Mouse (Mus musculus) MEL (cell line): ENCODE measurements around the gene Olfr745. TPM values are rescaled to one million over a fixed set of nuclear protein-coding genes. Genes with fewer than 3 reads are reported as not detected.

Experiments
- DNase-seq: peaks from one replicate; pipeline ENCODE4 v3.0.0; 2011; ENCODE audit warnings: low read depth, low spot score
- H3K27ac ChIP-seq: 2 replicates; pipeline ENCODE4 v1.5.1; 2012; ENCODE audit warnings: low read depth, mild to moderate bottlenecking, control low read depth, low read length, moderate library complexity; ENCODE audit not compliant: control insufficient read depth
- H3K27me3 ChIP-seq, 2 experiments: fragments of 150-350 bp in 1 of 2; sonication (generic) in 1 of 2; 2 replicates each; pipeline ENCODE4 v1.6.1; 2012; ENCODE audit warnings: low read length in 2 of 2, mild to moderate bottlenecking in 2 of 2, improper control_type of control experiment in 1 of 2, moderate library complexity in 1 of 2; ENCODE audit not compliant: insufficient read depth in 2 of 2, control insufficient read depth in 1 of 2
- H3K36me3 ChIP-seq, 2 experiments: 2 replicates each; pipeline ENCODE4 v1.6.1; 2012 to 2014; ENCODE audit warnings: low read length in 2 of 2, improper control_type of control experiment in 1 of 2, inconsistent platforms in 1 of 2, mild to moderate bottlenecking in 1 of 2; ENCODE audit not compliant: insufficient read depth in 2 of 2, control insufficient read depth in 1 of 2
- H3K4me1 ChIP-seq, 2 experiments: fragments of 150-350 bp in 1 of 2; sonication (generic) in 1 of 2; 2 replicates each; pipeline ENCODE4 v1.6.1; 2012; ENCODE audit warnings: low read length in 2 of 2, improper control_type of control experiment in 1 of 2, mild to moderate bottlenecking in 1 of 2; ENCODE audit not compliant: insufficient read depth in 2 of 2, control insufficient read depth in 1 of 2
- H3K4me3 ChIP-seq, 2 experiments: fragments of 150-350 bp in 1 of 2; sonication (generic) in 1 of 2; 2 replicates each; pipeline ENCODE4 v1.5.1; 2012; ENCODE audit warnings: low read depth in 2 of 2, low read length in 2 of 2, mild to moderate bottlenecking in 2 of 2, moderate library complexity in 2 of 2, control low read depth in 1 of 2, improper control_type of control experiment in 1 of 2; ENCODE audit not compliant: control insufficient read depth in 1 of 2, insufficient read depth in 1 of 2
- H3K79me2 ChIP-seq: 2 replicates; pipeline ENCODE4 v1.6.1; 2012; ENCODE audit warnings: mild to moderate bottlenecking, low read length, moderate library complexity; ENCODE audit not compliant: control insufficient read depth, poor library complexity, insufficient read depth
- H3K9ac ChIP-seq: 2 replicates; pipeline ENCODE4 v1.6.1; 2012; ENCODE audit warnings: low read depth, mild to moderate bottlenecking, control low read depth, low read length, moderate library complexity; ENCODE audit not compliant: control insufficient read depth, poor library complexity, severe bottlenecking
- H3K9me3 ChIP-seq: fragments of 150-350 bp; sonication (generic); replicated peaks from 2 replicates; pipeline ENCODE4 v1.6.1; 2012; ENCODE audit warnings: mild to moderate bottlenecking, low read length, improper control_type of control experiment, moderate library complexity; ENCODE audit not compliant: insufficient read depth
- BHLHE40 ChIP-seq: IDR thresholded peaks from 2 replicates; pipeline ENCODE4 v1.6.1; 2012; ENCODE audit warnings: low read depth, mild to moderate bottlenecking, inconsistent platforms, low read length, improper control_type of control experiment, borderline replicate concordance
- CHD1 ChIP-seq: IDR thresholded peaks from 2 replicates; pipeline ENCODE4 v1.6.1; 2012; ENCODE audit warnings: low read depth, mild to moderate bottlenecking, inconsistent platforms, low read length, improper control_type of control experiment
- CHD2 ChIP-seq: IDR thresholded peaks from 2 replicates; pipeline ENCODE4 v1.6.1; 2011; ENCODE audit warnings: low read length, improper control_type of control experiment
- CTCF ChIP-seq, 3 experiments: IDR thresholded peaks in 2 of 3; conservative IDR thresholded peaks in 1 of 3; 2 replicates each; pipeline ENCODE4 v1.5.1; 2011 to 2012; ENCODE audit warnings: low read length in 3 of 3, low read depth in 2 of 3, mild to moderate bottlenecking in 2 of 3, improper control_type of control experiment in 1 of 3, inconsistent platforms in 1 of 3, mixed read lengths in 1 of 3, moderate library complexity in 1 of 3; ENCODE audit not compliant: control insufficient read depth in 1 of 3, insufficient read depth in 1 of 3, poor library complexity in 1 of 3, severe bottlenecking in 1 of 3
- E2F4 ChIP-seq: IDR thresholded peaks from 2 replicates; pipeline ENCODE4 v1.6.1; 2011; ENCODE audit warnings: low read depth, low read length, improper control_type of control experiment, borderline replicate concordance
- EP300 ChIP-seq, 2 experiments: IDR thresholded peaks; 2 replicates each; pipeline ENCODE4 v1.6.1; 2011; ENCODE audit warnings: improper control_type of control experiment in 2 of 2, low read length in 2 of 2, low read depth in 1 of 2, mild to moderate bottlenecking in 1 of 2
- GABPA ChIP-seq: IDR thresholded peaks from 2 replicates; pipeline ENCODE4 v1.6.1; 2012; ENCODE audit warnings: low read depth, mild to moderate bottlenecking, inconsistent platforms, low read length, improper control_type of control experiment, moderate library complexity
- KAT2A ChIP-seq: conservative IDR thresholded peaks from 2 replicates; pipeline ENCODE4 v1.6.1; 2012; ENCODE audit warnings: low read depth, low read length, improper control_type of control experiment, inconsistent platforms
- MAFK ChIP-seq: IDR thresholded peaks from 2 replicates; pipeline ENCODE4 v1.6.1; 2011; ENCODE audit warnings: low read depth, mild to moderate bottlenecking, low read length, improper control_type of control experiment, borderline replicate concordance
- MAZ ChIP-seq: IDR thresholded peaks from 2 replicates; pipeline ENCODE4 v1.6.1; 2012; ENCODE audit warnings: low read depth, mild to moderate bottlenecking, inconsistent platforms, low read length, improper control_type of control experiment
- MXI1 ChIP-seq: IDR thresholded peaks from 2 replicates; pipeline ENCODE4 v1.6.1; 2011; ENCODE audit warnings: mild to moderate bottlenecking, low read depth, low read length, improper control_type of control experiment
- MYB ChIP-seq: IDR thresholded peaks from 2 replicates; pipeline ENCODE4 v1.6.1; 2011; ENCODE audit warnings: mild to moderate bottlenecking, low read depth, low read length, improper control_type of control experiment
- MYC ChIP-seq: IDR thresholded peaks from 2 replicates; pipeline ENCODE4 v1.6.1; 2011; ENCODE audit warnings: low read depth, mild to moderate bottlenecking, low read length, improper control_type of control experiment, moderate library complexity
- NELFE ChIP-seq: IDR thresholded peaks from 2 replicates; pipeline ENCODE4 v1.6.1; 2011; ENCODE audit warnings: low read depth, low read length, improper control_type of control experiment
- NRF1 ChIP-seq: IDR thresholded peaks from 2 replicates; pipeline ENCODE4 v1.6.1; 2014; ENCODE audit warnings: low read depth, mild to moderate bottlenecking, inconsistent platforms, low read length, improper control_type of control experiment, moderate library complexity; ENCODE audit not compliant: poor library complexity, insufficient read depth, severe bottlenecking
- POLR2A ChIP-seq, 2 experiments: IDR thresholded peaks; 2 replicates each; pipeline ENCODE4 v1.6.1; 2011 to 2012; ENCODE audit warnings: low read length in 2 of 2, mild to moderate bottlenecking in 2 of 2, control low read depth in 1 of 2, improper control_type of control experiment in 1 of 2, low read depth in 1 of 2, moderate library complexity in 1 of 2; ENCODE audit not compliant: control insufficient read depth in 1 of 2, insufficient read depth in 1 of 2, poor library complexity in 1 of 2
- POLR2AphosphoS5 ChIP-seq: IDR thresholded peaks from 2 replicates; pipeline ENCODE4 v1.6.1; 2012; ENCODE audit warnings: low read depth, borderline replicate concordance, mild to moderate bottlenecking, inconsistent platforms, low read length, moderate library complexity, mixed read lengths
- RAD21 ChIP-seq: IDR thresholded peaks from 2 replicates; pipeline ENCODE4 v1.6.1; 2011; ENCODE audit warnings: mild to moderate bottlenecking, low read depth, low read length, improper control_type of control experiment
- RCOR1 ChIP-seq: IDR thresholded peaks from 2 replicates; pipeline ENCODE4 v1.6.1; 2012; ENCODE audit warnings: low read depth, mild to moderate bottlenecking, inconsistent platforms, low read length, improper control_type of control experiment
- SIN3A ChIP-seq: IDR thresholded peaks from 2 replicates; pipeline ENCODE4 v1.6.1; 2012; ENCODE audit warnings: low read length, improper control_type of control experiment, inconsistent platforms
- SMC3 ChIP-seq: IDR thresholded peaks from 2 replicates; pipeline ENCODE4 v1.6.1; 2011; ENCODE audit warnings: low read depth, low read length, improper control_type of control experiment
- TCF12 ChIP-seq: IDR thresholded peaks from 2 replicates; pipeline ENCODE4 v1.6.1; 2014; ENCODE audit warnings: low read depth, mild to moderate bottlenecking, inconsistent platforms, low read length, improper control_type of control experiment, moderate library complexity
- UBTF ChIP-seq: IDR thresholded peaks from 2 replicates; pipeline ENCODE4 v1.6.1; 2012; ENCODE audit warnings: low read depth, mild to moderate bottlenecking, inconsistent platforms, low read length, improper control_type of control experiment, moderate library complexity, borderline replicate concordance; ENCODE audit not compliant: insufficient read depth
- USF1 ChIP-seq: IDR thresholded peaks from 2 replicates; pipeline ENCODE4 v1.6.1; 2014; ENCODE audit warnings: low read depth, mild to moderate bottlenecking, inconsistent platforms, low read length, improper control_type of control experiment, moderate library complexity
- USF2 ChIP-seq, 2 experiments: IDR thresholded peaks; 2 replicates each; pipeline ENCODE4 v1.6.1; 2011 to 2012; ENCODE audit warnings: improper control_type of control experiment in 2 of 2, low read length in 2 of 2, borderline replicate concordance in 1 of 2, inconsistent platforms in 1 of 2, low read depth in 1 of 2, mild to moderate bottlenecking in 1 of 2; ENCODE audit not compliant: insufficient read depth in 1 of 2
- ZC3H11A ChIP-seq: IDR thresholded peaks from 2 replicates; pipeline ENCODE4 v1.6.1; 2012; ENCODE audit warnings: low read depth, mild to moderate bottlenecking, inconsistent platforms, low read length, improper control_type of control experiment
- polyA plus RNA-seq, 2 experiments: library from polyadenylated mRNA; stranded (reverse) in 1 of 2; unstranded in 1 of 2; fragments of >175 nt in 1 of 2; fragments of >200 nt in 1 of 2; gene quantifications; 2 replicates each; pipeline versions ENCODE4 v1.2.1 to v1.2.4; 2012; ENCODE audit warnings: low replicate concordance in 2 of 2, low read depth in 1 of 2; ENCODE audit not compliant: insufficient read length in 2 of 2, insufficient read depth in 1 of 2, missing spikeins in 1 of 2
- total RNA-seq: library from RNA; depleted of rRNA; stranded (reverse); fragments of 300-350 nt; gene quantifications from 2 replicates; pipeline ENCODE4 v1.2.3, GENCODE M21; 2012; rRNA removed

Gene Olfr745
- total RNA-seq (not detected in 2 replicates), polyA plus RNA-seq (not detected)

- H3K9ac ChIP-seq = no peak within 1 kb of the TSS
- TF ChIP-seq USF1 = no peak
- TF ChIP-seq MYB = no peak
- TF ChIP-seq RCOR1 = no peak
- no peak for TF ChIP-seq TCF12
- TF ChIP-seq POLR2AphosphoS5 = no peak
- TF ChIP-seq KAT2A = no peak
- TF ChIP-seq NELFE = no peak
- no peak for TF ChIP-seq POLR2A (IDR thresholded peaks at IDR 0.05; ENCODE audit: control insufficient read depth in 1 of 2, insufficient read depth in 1 of 2, low read depth in 1 of 2, low read length in 2 of 2, poor library complexity in 1 of 2)
- TF ChIP-seq CHD1 = no peak
- no peak for TF ChIP-seq EP300 (IDR thresholded peaks at IDR 0.05; ENCODE audit: low read depth in 1 of 2, low read length in 2 of 2)
- no peak for TF ChIP-seq CHD2
- TF ChIP-seq NRF1 = no peak
- no peak for TF ChIP-seq MAZ
- no peak for TF ChIP-seq MXI1
- no peak for TF ChIP-seq E2F4
- no peak for TF ChIP-seq UBTF
- TF ChIP-seq, all 39 proteins: peak for 0
- Histone ChIP-seq H3K4me3 (no peak within 1 kb of the TSS), H3K27ac (no peak within 1 kb of the TSS), H3K4me1 (no peaks in the 10 kb centered on the region), H3K79me2 (no peaks in the 10 kb centered on the region), H3K36me3 (no peaks in the 10 kb centered on the region), H3K9me3 (no peaks in the 10 kb centered on the region), H3K27me3 (no peaks in the 10 kb centered on the region)
- no peak for DNase-seq
Measured at GRCm38 (mm10) chr14:50639088-50639487, at the start of gene Olfr745. TSS of gene Olfr745 (plus strand) at chr14:50639388.

GRCm38 (mm10) chr14:50614579-50614978 is 24.6 kb upstream of the Olfr745 start, which contains the start of gene Olfr744:
TSS of gene Olfr744 (plus strand) at chr14:50614879.
- Histone ChIP-seq H3K27me3 (no peaks in the 10 kb centered on the region), H3K4me1 (no peaks in the 10 kb centered on the region), H3K9ac (no peak within 1 kb of the TSS), H3K4me3 (no peak within 1 kb of the TSS), H3K79me2 (no peaks in the 10 kb centered on the region), H3K36me3 (no peaks in the 10 kb centered on the region), H3K9me3 (no peaks in the 10 kb centered on the region), H3K27ac (no peak within 1 kb of the TSS)
- no peak for TF ChIP-seq GABPA
- no peak for TF ChIP-seq CHD2
- no peak for TF ChIP-seq POLR2A (IDR thresholded peaks at IDR 0.05; ENCODE audit: control insufficient read depth in 1 of 2, insufficient read depth in 1 of 2, low read depth in 1 of 2, low read length in 2 of 2, poor library complexity in 1 of 2)
- no peak for TF ChIP-seq MAFK
- TF ChIP-seq CHD1 = no peak
- TF ChIP-seq POLR2AphosphoS5 = no peak
- TF ChIP-seq MAZ = no peak
- no peak for TF ChIP-seq RAD21
- no peak for TF ChIP-seq ZC3H11A
- no peak for TF ChIP-seq CTCF (IDR thresholded peaks at IDR 0.05 in 2 of 3, conservative IDR thresholded peaks at IDR 0.05 in 1 of 3; ENCODE audit: control insufficient read depth in 1 of 3, insufficient read depth in 1 of 3, low read depth in 2 of 3, low read length in 3 of 3, poor library complexity in 1 of 3, severe bottlenecking in 1 of 3)
- no peak for TF ChIP-seq SIN3A
- TF ChIP-seq MYC = no peak
- no peak for TF ChIP-seq BHLHE40
- TF ChIP-seq USF2 (IDR thresholded peaks at IDR 0.05; ENCODE audit: borderline replicate concordance in 1 of 2, insufficient read depth in 1 of 2, low read depth in 1 of 2, low read length in 2 of 2) = no peak
- TF ChIP-seq SMC3 = no peak
- no peak for TF ChIP-seq KAT2A
- DNase-seq = no peak
